Mouse (Mus musculus) small intestine, adult 2 months (tissue): ENCODE data around the gene Msx3.

Experiments
- CTCF ChIP-seq: fragments of 200-500 bp; IDR thresholded peaks from 2 replicates; pipeline ENCODE4 v1.5.1; 2012; ENCODE audit warnings: low read depth, mild to moderate bottlenecking, control low read depth, inconsistent platforms, low read length, moderate library complexity, mixed read lengths; ENCODE audit not compliant: insufficient replicate concordance, insufficient read length; ENCODE audit errors: extremely low read depth
- POLR2A ChIP-seq: fragments of 200-500 bp; IDR thresholded peaks from 2 replicates; pipeline ENCODE4 v1.6.1; 2012; ENCODE audit warnings: low read depth, mild to moderate bottlenecking, control low read depth, inconsistent platforms, low read length, moderate library complexity

DNA sequence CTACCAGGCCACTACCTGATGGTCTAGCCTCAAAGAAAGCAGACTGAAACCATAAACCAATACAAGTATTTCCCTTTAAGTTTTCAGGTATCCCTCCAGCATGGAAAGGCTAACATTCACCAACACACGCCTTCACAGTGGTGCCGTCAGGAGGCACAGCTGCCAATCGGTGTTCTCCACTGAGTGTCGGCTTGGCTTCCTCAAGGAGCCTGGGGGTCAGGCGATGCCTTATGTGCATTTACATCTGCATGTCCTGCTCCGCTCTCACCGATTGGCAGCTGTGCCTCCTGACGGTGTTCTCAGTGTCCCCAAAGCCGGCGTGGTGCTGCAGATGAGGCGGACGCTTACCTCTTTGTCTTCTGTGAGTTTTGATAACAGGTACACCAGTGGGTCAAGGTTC is 17.1 kb downstream of the Msx3 start:
- TF ChIP-seq POLR2A (no peak), CTCF (no peak)
